ENCODE assay signal across 21 mouse cellular contexts in the genomic region with DNA sequence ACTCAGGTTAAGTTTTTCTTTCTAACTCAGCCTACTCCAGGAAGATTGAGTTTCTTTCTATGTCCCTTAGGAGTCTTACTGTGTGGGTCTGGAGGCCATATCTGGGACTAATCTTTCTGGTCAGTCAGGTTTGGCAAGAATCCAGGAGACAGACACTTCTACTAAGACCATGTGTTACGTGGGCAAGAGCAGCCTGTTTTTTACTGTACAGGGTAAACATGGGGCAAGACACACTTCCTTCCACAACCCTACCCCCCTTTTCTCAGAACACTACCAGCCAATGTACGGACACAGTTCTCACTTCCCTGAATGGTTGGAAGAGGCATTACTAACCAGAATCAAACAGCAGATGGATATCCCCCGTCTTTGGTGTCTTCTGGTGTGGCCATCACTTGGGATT. TPM values are rescaled to one million over a fixed set of nuclear protein-coding genes. Genes with fewer than 3 reads are reported as not detected.
DNase-seq lines count a peak whose midpoint lies in the region; ATAC-seq lines count a peak whose summit lies in the region.
"Had no signal": no experiment of that assay in that cellular context is flagged by ENCODE, and none has a peak within 500 bp of the region (broad histone marks: within the 10 kb centered on the region; RNA-seq: fewer than 3 reads in every experiment).

No protein-coding gene starts in this region.

- WGBS in liver, embryonic 16.5 days (ENCODE audit: insufficient replicate concordance): 29% methylated on average over 3 of the region's 3 CpGs

- no peaks in the 10 kb centered on the region for H3K4me1 ChIP-seq in liver, embryonic 16.5 days (ENCODE audit: control insufficient read depth, low read depth, low read length)
- H3K4me1 ChIP-seq: forebrain, embryonic 12.5 days; neural tube, embryonic 15.5 days had no signal

- H3K27ac ChIP-seq in liver, embryonic 16.5 days (ENCODE audit: low read length): no peak overlapping the region
- H3K27ac ChIP-seq: embryonic facial prominence, embryonic 12.5 days; forebrain, embryonic 12.5 days; left cerebral cortex, adult 2 months; limb, embryonic 13.5 days; macrophage; neural tube, embryonic 15.5 days had no signal

- H3K4me3 ChIP-seq in liver, embryonic 16.5 days (ENCODE audit: low read depth, low read length): no peak overlapping the region
- H3K4me3 ChIP-seq: embryonic facial prominence, embryonic 12.5 days; forebrain, embryonic 12.5 days; left cerebral cortex, adult 2 months; limb, embryonic 13.5 days; neural tube, embryonic 15.5 days had no signal

- H3K9ac ChIP-seq in liver, embryonic 16.5 days (ENCODE audit: low read depth, low read length): no peak overlapping the region
- H3K9ac ChIP-seq: embryonic facial prominence, embryonic 12.5 days; forebrain, embryonic 12.5 days; limb, embryonic 13.5 days; neural tube, embryonic 15.5 days had no signal

- no peaks in the 10 kb centered on the region for H3K27me3 ChIP-seq in liver, embryonic 16.5 days (ENCODE audit: control insufficient read depth, insufficient read depth, low read depth, low read length)
- H3K27me3 ChIP-seq: embryonic facial prominence, embryonic 12.5 days; forebrain, embryonic 12.5 days; limb, embryonic 13.5 days; neural tube, embryonic 15.5 days had no signal

- no peak overlapping the region for H3K4me2 ChIP-seq in liver, embryonic 16.5 days (ENCODE audit: low read depth, low read length)
- H3K4me2 ChIP-seq: embryonic facial prominence, embryonic 12.5 days; forebrain, embryonic 12.5 days; limb, embryonic 13.5 days; neural tube, embryonic 15.5 days had no signal

- H3K36me3 ChIP-seq in liver, embryonic 16.5 days (ENCODE audit: control insufficient read depth, insufficient read depth): no peaks in the 10 kb centered on the region
- H3K36me3 ChIP-seq: embryonic facial prominence, embryonic 12.5 days; forebrain, embryonic 12.5 days; limb, embryonic 13.5 days; neural tube, embryonic 15.5 days had no signal

- ATAC-seq in liver, embryonic 16.5 days (ENCODE audit: low read depth): peak; percentile 19; the same call in 1 of the 2 replicates
- peak; percentile 86 for ATAC-seq in common myeloid progenitor, adult 5-6 weeks (replicated peaks; ENCODE audit: low read depth, poor library complexity, severe bottlenecking)
- ATAC-seq in monocyte, adult 5-6 weeks (replicated peaks; ENCODE audit: insufficient number of reproducible peaks, low FRiP score, low TSS enrichment, poor library complexity, severe bottlenecking): peak; percentile 91
- ATAC-seq: midbrain, embryonic 16.5 days had no signal

- DNase-seq in liver: no peak
- peak; percentile 71 for DNase-seq in MN1 (ENCODE audit: low spot score)
- no peak for DNase-seq in heart, adult 11 months
- no peak for DNase-seq in adrenal gland, postnatal 14 days
- DNase-seq: adrenal gland, adult 8-10 months; cerebellum, adult 9-11 months; kidney, postnatal 4 days; right cerebral cortex, adult 18-20 months had no signal

- H3K9me3 ChIP-seq in liver, embryonic 16.5 days (replicated peaks; ENCODE audit: control insufficient read depth, low read length): no peaks in the 10 kb centered on the region
- H3K9me3 ChIP-seq: embryonic facial prominence, embryonic 12.5 days; forebrain, embryonic 12.5 days; limb, embryonic 13.5 days; neural tube, embryonic 15.5 days had no signal

RNA-seq across cellular contexts. Expression of a gene that starts 13.9 kb away (rescaled TPM):
- 1.2 and 1.7 TPM in 2 replicates for polyA plus RNA-seq in liver, embryonic 16.5 days (2015; fragmentation: Nextera tagmentation; extraction: Ambion mirVana)
- total RNA-seq in common myeloid progenitor, adult 5-6 weeks (2017): 2.1 and 6.3 TPM in 2 replicates
- total RNA-seq in monocyte, adult 5-6 weeks (2017): 781 to 2,479 TPM (median 803 TPM) in 3 replicates
- total RNA-seq in adrenal gland, postnatal 14 days (2021): 25.5 TPM in 1 of 2 replicates, not detected in the other
- total RNA-seq: heart, postnatal 25 days; left cerebral cortex, adult 2 months had no signal
- polyA plus RNA-seq: forebrain, embryonic 12.5 days; midbrain, embryonic 16.5 days; neural tube, embryonic 15.5 days had no signal

RNA-seq across cellular contexts. Expression of a gene that starts 22.2 kb away (rescaled TPM):
- not detected in 2 replicates for polyA plus RNA-seq in liver, embryonic 16.5 days (2015; fragmentation: Nextera tagmentation; extraction: Ambion mirVana)
- total RNA-seq in common myeloid progenitor, adult 5-6 weeks (2017): not detected in 2 replicates
- total RNA-seq in monocyte, adult 5-6 weeks (2017): 7.9 to 25.0 TPM (median 9.1 TPM) in 3 replicates
- not detected in 2 replicates for total RNA-seq in adrenal gland, postnatal 14 days (2021)
- total RNA-seq: adrenal gland, adult 8-10 months; heart, adult 8-10 months; heart, postnatal 25 days; left cerebral cortex, adult 2 months had no signal
- polyA plus RNA-seq: embryonic facial prominence, embryonic 12.5 days; limb, embryonic 13.5 days; macrophage; midbrain, embryonic 16.5 days; neural tube, embryonic 15.5 days; thymus, postnatal 0 days had no signal

RNA-seq across cellular contexts. Expression of a gene that starts 34.2 kb away (rescaled TPM):
- 66.8 and 71.8 TPM in 2 replicates for polyA plus RNA-seq in liver, embryonic 16.5 days (2015; fragmentation: Nextera tagmentation; extraction: Ambion mirVana)
- total RNA-seq in common myeloid progenitor, adult 5-6 weeks (2017): 81.3 and 91.6 TPM in 2 replicates
- total RNA-seq in monocyte, adult 5-6 weeks (2017): 98.1 to 442 TPM (median 354 TPM) in 3 replicates
- 4.5 and 10.3 TPM in 2 replicates for total RNA-seq in adrenal gland, postnatal 14 days (2021)

RNA-seq across cellular contexts. Expression of a gene that starts 48.7 kb away (rescaled TPM):
- 16.3 and 16.9 TPM in 2 replicates for polyA plus RNA-seq in liver, embryonic 16.5 days (2015; fragmentation: Nextera tagmentation; extraction: Ambion mirVana)
- 1.8 and 2.1 TPM in 2 replicates for total RNA-seq in common myeloid progenitor, adult 5-6 weeks (2017)
- total RNA-seq in monocyte, adult 5-6 weeks (2017): 235 to 1,319 TPM (median 1,123 TPM) in 3 replicates
- 9.5 and 14.4 TPM in 2 replicates for total RNA-seq in adrenal gland, postnatal 14 days (2021)

Comparison
In these comparisons a context has a peak if more than half of its experiments do, and no peak if none do; other contexts are left out.
1. ATAC-seq: peak in every context shown above with its lines; median percentile 91 in monocyte, adult 5-6 weeks; 86 in common myeloid progenitor, adult 5-6 weeks; 19 in liver, embryonic 16.5 days.
2. RNA of a gene that starts 13.9 kb away (total RNA-seq): 781 to 2,479 TPM in monocyte, adult 5-6 weeks; 2.1 to 6.3 TPM in common myeloid progenitor, adult 5-6 weeks and 25.5 TPM in adrenal gland, postnatal 14 days; every median in the first group is over 10 times any median in the second.